Mouse (Mus musculus) limb, embryonic 15.5 days (tissue): ENCODE results near the gene Hnrnpl. TPM values are rescaled to one million over a fixed set of nuclear protein-coding genes. Genes with fewer than 3 reads are reported as not detected.

Experiments
- ATAC-seq: fragments of 200-750 bp; cut with Nextera tagmentation; 2 replicates; pipeline ENCODE4 v1.8.0; 2017; ENCODE audit warnings: low read depth, moderate TSS enrichment; ENCODE audit not compliant: insufficient number of reproducible peaks, low FRiP score, low TSS enrichment
- H3K27ac ChIP-seq: fragments of 300-500 bp; sonication (generic); 2 replicates; pipeline ENCODE4 v1.5.1; 2015; ENCODE audit warnings: moderate library complexity, mild to moderate bottlenecking, inconsistent platforms
- H3K27me3 ChIP-seq: fragments of 300-500 bp; sonication (generic); 2 replicates; pipeline ENCODE4 v1.6.1; 2015; ENCODE audit warnings: inconsistent platforms
- H3K36me3 ChIP-seq: fragments of 300-500 bp; sonication (generic); 2 replicates; pipeline ENCODE4 v1.6.1; 2015; ENCODE audit warnings: inconsistent platforms
- H3K4me1 ChIP-seq: fragments of 300-500 bp; sonication (generic); 2 replicates; pipeline ENCODE4 v1.6.1; 2015; ENCODE audit warnings: inconsistent platforms
- H3K4me2 ChIP-seq: fragments of 300-500 bp; sonication (generic); 2 replicates; pipeline ENCODE4 v1.6.1; 2015; ENCODE audit warnings: mild to moderate bottlenecking, inconsistent platforms
- H3K4me3 ChIP-seq: fragments of 300-500 bp; sonication (generic); 2 replicates; pipeline ENCODE4 v1.5.1; 2015; ENCODE audit warnings: mild to moderate bottlenecking, inconsistent platforms
- H3K9ac ChIP-seq: fragments of 300-500 bp; sonication (generic); 2 replicates; pipeline ENCODE4 v1.6.1; 2015; ENCODE audit warnings: inconsistent platforms
- H3K9me3 ChIP-seq: fragments of 300-500 bp; sonication (generic); 2 replicates; pipeline ENCODE4 v1.6.1; 2016; ENCODE audit warnings: inconsistent platforms
- WGBS: fragments of 180-500 bp; shearing (Covaris S2); methylation state at CpG from one replicate; pipeline ENCODE4 v1.1.7; 2015; 5-methylcytosine and 5-hydroxymethylcytosine counted together
- polyA plus RNA-seq: library from polyadenylated mRNA; unstranded; fragments of >200 nt; fragmentation: Nextera tagmentation; extraction: Ambion mirVana; gene quantifications from 2 replicates; pipeline ENCODE4 v1.2.1, GENCODE M21; 2015

Gene Hnrnpl
- 201 and 221 TPM in 2 replicates for polyA plus RNA-seq

DNA sequence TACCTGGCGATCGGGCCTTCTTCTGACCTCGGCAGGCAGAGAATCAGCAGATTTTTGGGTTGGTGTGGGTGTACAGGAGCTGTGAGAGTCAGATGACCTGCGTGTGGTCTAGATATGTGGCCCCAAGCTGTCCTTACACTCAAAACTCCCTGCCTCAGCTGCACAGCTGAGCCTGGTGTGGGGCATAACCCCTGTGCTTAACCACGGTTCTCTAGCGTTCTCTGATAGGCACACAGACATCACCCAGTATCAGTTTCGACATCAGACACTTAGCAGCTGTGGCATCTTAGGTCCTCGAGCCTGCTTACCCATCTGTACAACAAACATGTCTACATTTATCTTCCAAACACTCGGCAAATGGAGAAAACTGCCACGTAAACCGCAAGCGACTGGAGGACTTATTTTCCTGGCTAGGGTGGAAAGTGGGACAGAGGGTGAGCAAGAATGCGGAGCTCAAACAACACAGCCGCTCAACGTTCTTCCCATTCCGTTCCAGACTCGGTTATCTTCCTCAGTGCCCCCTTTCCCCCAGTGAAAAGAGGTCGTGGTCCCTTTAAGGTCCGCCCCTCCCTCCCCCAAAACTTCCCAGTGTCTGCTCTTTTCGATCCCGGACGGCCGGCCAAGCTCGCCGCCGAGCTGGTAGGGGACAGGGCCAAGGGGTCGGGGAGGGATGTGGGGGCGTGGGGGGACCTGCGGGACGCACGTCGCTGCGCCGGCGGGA lies at the start of gene Hnrnpl:
TSS of gene Hnrnpl (plus strand) at position 321 of the 721 bp plus-strand sequence.
- H3K4me2 ChIP-seq = peak within 1 kb of the TSS; percentile 90
- peak within 1 kb of the TSS; percentile 76 for H3K4me3 ChIP-seq
- ATAC-seq = peak; percentile 22
- peaks cover 34% of the 10 kb centered on the region for H3K4me1 ChIP-seq
- no peaks in the 10 kb centered on the region for H3K9me3 ChIP-seq
- H3K27me3 ChIP-seq = no peaks in the 10 kb centered on the region
- WGBS = 2% methylated on average over 35 of the region's 35 CpGs
- peak within 1 kb of the TSS; percentile 89 for H3K9ac ChIP-seq
- peak within 1 kb of the TSS; percentile 100 for H3K27ac ChIP-seq
- H3K36me3 ChIP-seq = peaks cover 12% of the 10 kb centered on the region

DNA sequence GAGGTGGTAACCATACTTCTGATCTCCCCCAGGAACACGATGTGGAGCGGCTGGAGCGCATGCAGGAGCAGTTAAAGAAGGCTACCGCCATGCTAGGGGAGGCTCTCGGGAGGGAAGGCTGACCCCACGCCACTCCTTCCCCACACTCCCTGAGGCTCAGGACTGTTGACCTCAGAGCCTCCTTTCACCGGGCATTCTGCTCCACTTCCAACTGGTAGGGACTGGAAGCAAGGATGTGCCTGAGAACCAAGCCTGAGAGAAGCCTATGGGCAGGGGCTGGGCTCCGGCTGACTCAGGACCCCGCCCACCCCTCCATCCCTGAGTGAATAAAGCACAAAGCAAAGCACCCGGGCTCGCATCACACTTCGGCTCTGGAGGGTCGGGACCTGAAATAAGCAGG lies 49.7 kb upstream of the Hnrnpl start:
- no peak overlapping the region for H3K27ac ChIP-seq
- peaks cover 24% of the 10 kb centered on the region for H3K27me3 ChIP-seq
- whole genome bisulfite sequencing = 81% methylated on average over 13 of the region's 13 CpGs
- H3K9me3 ChIP-seq = no peaks in the 10 kb centered on the region
- no peak overlapping the region for H3K4me2 ChIP-seq
- no peak overlapping the region for H3K9ac ChIP-seq
- ATAC-seq = no peak
- peaks cover 49% of the 10 kb centered on the region for H3K36me3 ChIP-seq
- no peak overlapping the region for H3K4me3 ChIP-seq
- H3K4me1 ChIP-seq = peaks cover 12% of the 10 kb centered on the region

DNA sequence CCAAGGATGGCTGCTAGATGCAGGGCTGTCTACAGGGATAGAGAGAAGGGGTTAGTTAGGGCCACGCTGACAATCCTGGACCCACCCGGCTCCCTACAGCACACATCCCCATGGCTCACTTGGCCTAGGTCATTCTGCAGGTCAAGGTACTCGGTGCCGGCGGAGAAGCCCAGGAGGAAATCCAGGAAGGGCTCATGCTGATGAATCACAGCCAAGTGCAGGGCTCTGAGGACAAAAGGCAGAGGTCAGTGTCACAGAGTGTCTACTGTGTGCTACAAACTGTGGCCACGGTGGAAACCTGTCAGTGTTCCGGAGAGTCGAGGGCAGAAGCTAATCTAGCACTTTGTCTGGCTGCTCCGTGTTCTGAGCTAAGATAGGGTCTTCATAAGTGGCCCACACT lies 46.4 kb upstream of the Hnrnpl start:
- Histone ChIP-seq H3K4me2 (no peak overlapping the region), H3K36me3 (peaks cover 45% of the 10 kb centered on the region), H3K9me3 (no peaks in the 10 kb centered on the region), H3K27ac (no peak overlapping the region), H3K4me3 (no peak overlapping the region), H3K9ac (no peak overlapping the region), H3K27me3 (peaks cover 8% of the 10 kb centered on the region), H3K4me1 (peaks cover 9% of the 10 kb centered on the region)
- no peak for ATAC-seq
- 93% methylated on average over 9 of the region's 9 CpGs for WGBS

DNA sequence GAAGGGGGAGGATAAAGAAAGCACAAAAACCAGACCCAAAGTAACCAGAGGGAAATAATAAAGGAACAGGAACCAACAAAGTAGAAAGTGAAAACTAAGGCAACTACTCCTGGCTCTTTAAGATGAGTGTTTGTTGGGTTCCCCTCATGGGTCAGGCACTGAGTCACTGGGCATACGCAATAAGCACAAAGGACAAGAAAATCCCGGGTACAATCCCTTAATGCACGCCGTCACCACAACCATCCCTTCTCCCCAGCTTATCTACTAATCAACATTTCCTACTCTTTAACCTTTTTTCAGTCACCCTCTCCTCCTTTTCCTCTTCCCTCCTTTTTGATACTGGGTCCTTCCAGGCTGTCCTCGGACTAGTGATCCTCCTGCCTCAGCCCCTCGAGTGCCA lies 43.1 kb upstream of the Hnrnpl start:
- no peak overlapping the region for H3K9ac ChIP-seq
- 86% methylated on average over 6 of the region's 6 CpGs for WGBS
- H3K4me2 ChIP-seq = peak overlapping the region; percentile 71
- H3K9me3 ChIP-seq = no peaks in the 10 kb centered on the region
- peaks cover 20% of the 10 kb centered on the region for H3K4me1 ChIP-seq
- ATAC-seq = no peak
- H3K36me3 ChIP-seq = peaks cover 21% of the 10 kb centered on the region
- H3K4me3 ChIP-seq = peak overlapping the region; percentile 78
- H3K27ac ChIP-seq = no peak overlapping the region
- H3K27me3 ChIP-seq = no peaks in the 10 kb centered on the region

DNA sequence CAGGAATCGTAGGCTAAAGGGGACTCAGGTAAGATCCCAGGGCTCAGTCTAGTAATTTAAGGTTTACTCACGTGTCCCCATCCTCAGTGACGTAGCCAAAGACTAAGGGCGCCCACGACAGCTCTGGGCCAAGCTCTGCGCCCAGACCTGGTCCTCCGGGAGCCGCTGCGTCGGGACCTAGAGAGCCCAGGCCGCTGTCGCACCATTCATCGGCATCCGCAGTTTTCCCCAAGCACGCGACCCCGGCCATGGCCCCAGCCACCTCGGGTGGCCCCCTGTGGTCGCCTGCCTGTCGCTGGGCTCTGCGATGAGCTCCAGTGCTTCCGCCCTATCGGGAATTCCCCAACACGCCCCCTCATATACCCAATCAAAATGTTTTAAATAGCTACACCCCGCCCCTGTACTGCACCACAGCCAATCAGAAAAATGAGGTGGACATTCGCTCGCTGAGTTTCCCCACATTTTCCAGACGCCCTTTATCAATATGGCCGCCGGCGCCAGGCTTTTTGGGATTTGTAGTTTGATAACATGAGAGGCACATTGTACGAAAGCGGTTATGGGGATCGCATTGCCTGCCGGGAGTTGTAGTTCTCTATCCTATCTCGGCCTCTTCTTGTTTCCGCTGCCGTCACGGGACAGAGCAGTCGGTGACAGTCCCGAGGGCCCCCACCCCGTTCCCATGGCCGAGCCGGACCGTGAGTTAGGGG lies 42.0 kb upstream of the Hnrnpl start, which contains the start of gene Sirt2:
TSS of gene Sirt2 (plus strand) at position 563 of the 707 bp plus-strand sequence.
- H3K4me1 ChIP-seq = peaks cover 20% of the 10 kb centered on the region
- 0 out of 2 replicates have a peak within 1 kb of the TSS, but pooled peaks have one; percentile 1 for H3K27ac ChIP-seq
- under 1% methylated on average over 45 of the region's 45 CpGs for WGBS
- no peaks in the 10 kb centered on the region for H3K27me3 ChIP-seq
- peak; percentile 98 for ATAC-seq
- H3K9me3 ChIP-seq = no peaks in the 10 kb centered on the region
- H3K4me2 ChIP-seq = peak within 1 kb of the TSS; percentile 71
- H3K9ac ChIP-seq = peak within 1 kb of the TSS; percentile 58
- peak within 1 kb of the TSS; percentile 78 for H3K4me3 ChIP-seq
- peaks cover 10% of the 10 kb centered on the region for H3K36me3 ChIP-seq

DNA sequence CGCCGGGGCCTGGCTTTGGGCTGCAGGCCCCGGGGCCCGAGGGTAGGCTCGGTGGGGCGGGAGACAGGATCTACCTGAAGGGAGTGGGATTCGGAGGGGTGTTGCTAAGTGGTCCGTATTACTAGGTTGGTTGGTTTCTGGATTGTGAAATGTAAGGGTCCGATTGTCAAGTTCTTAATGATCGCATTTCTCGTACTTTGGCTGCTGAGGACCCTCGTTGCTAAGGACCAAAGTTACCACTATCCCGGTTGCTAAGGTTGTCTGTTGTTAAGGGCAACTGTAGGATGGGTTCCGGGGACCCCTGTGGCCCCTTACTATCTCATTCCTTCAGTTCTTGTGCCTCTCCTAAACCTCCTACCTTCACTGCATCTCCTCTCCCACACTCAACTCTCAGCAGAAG lies 41.4 kb upstream of the Hnrnpl start:
- H3K4me1 ChIP-seq = peaks cover 20% of the 10 kb centered on the region
- H3K27me3 ChIP-seq = no peaks in the 10 kb centered on the region
- no peaks in the 10 kb centered on the region for H3K9me3 ChIP-seq
- no peak for ATAC-seq
- WGBS = 5% methylated on average over 14 of the region's 14 CpGs
- H3K4me2 ChIP-seq = peak overlapping the region; percentile 64
- peaks cover 5% of the 10 kb centered on the region for H3K36me3 ChIP-seq
- H3K9ac ChIP-seq = peak overlapping the region; percentile 58
- no peak overlapping the region for H3K27ac ChIP-seq
- peak overlapping the region; percentile 78 for H3K4me3 ChIP-seq

DNA sequence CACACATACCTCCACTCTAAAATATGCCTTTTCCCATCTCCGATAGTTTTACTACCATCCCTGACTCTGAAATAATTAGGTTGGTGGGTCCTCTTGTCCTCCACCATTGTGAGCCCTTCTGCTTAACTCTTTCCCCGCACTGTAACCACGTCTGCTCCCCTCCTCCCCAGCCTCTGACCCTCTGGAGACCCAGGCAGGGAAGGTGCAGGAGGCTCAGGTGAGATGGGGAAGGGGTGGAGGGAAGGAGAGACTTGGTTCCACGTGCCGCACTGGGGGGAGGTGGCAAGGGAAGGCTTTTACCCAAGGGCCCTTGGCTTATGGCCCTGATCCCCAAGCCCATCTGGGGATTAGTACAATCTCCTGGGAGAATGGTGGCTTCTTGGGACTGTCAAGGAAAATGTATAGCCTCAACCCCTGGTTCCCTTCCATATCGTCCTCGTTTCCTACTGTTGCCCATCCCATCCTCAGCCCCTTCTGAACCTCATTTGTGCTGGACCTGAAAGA lies 40.8 kb upstream of the Hnrnpl start, which contains the start of gene Nfkbib:
TSS of gene Nfkbib (minus strand) at position 51 of the 504 bp plus-strand sequence.
- Histone ChIP-seq H3K4me2 (peak within 1 kb of the TSS; percentile 71), H3K27me3 (no peaks in the 10 kb centered on the region), H3K9ac (peak within 1 kb of the TSS; percentile 58), H3K4me3 (peak within 1 kb of the TSS; percentile 78), H3K36me3 (peaks cover 7% of the 10 kb centered on the region; the same call in 1 of the 2 replicates), H3K27ac (no peak within 1 kb of the TSS), H3K4me1 (peaks cover 20% of the 10 kb centered on the region), H3K9me3 (no peaks in the 10 kb centered on the region)
- no peak for ATAC-seq
- WGBS = 52% methylated on average over 7 of the region's 7 CpGs

DNA sequence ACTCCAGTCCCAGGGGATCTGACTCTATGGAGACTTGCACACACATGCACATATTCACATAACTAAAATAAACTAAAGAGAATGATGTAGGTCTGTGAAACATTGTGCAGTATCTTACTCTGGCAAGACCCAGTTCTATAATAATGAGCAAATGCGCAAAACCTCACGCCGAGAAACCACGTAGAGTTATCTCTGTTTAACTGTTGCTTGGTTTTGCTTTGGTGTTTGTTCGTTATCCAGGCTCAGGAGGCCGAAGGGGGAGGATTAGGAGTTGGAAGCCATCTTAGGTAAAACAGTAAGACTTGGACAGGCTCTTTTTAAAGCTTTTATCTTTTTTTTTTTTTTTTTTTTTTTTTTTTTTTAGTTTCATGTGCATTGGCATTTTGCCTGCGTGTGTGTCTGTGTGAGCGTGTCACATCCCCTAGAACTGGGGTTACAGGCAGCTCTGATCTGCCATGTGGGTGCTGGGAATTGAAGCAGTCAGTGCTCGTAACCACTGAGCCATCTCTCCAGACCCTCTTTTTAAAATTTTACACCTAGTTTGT lies 38.9 kb upstream of the Hnrnpl start:
- Histone ChIP-seq H3K9me3 (no peaks in the 10 kb centered on the region), H3K9ac (no peak overlapping the region), H3K4me3 (no peak overlapping the region), H3K27me3 (no peaks in the 10 kb centered on the region), H3K4me1 (peaks cover 20% of the 10 kb centered on the region), H3K27ac (no peak overlapping the region), H3K36me3 (peaks cover 16% of the 10 kb centered on the region), H3K4me2 (no peak overlapping the region)
- 86% methylated on average over 9 of the region's 9 CpGs for WGBS
- no peak for ATAC-seq

DNA sequence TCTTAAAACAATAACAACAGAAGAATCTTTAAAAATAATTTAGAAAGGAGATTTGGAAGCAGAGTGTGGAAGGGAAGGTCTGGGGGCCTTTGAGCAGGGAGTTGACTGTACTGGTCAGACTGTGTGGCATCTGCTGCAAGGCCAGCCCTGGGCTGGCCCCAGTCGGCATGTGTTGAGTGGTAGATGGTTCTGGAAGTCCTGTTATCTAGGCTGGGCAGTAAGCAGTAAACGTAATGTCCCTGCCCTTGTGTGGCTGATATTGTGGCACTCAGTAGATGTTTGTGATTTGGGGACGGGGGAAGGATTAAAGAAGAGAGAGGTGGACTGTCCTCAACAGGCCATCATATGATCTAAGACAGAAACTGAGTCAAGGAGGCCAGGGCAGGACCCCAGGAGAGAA lies 38.0 kb upstream of the Hnrnpl start:
- WGBS = 86% methylated on average over 3 of the region's 3 CpGs
- no peak for ATAC-seq

DNA sequence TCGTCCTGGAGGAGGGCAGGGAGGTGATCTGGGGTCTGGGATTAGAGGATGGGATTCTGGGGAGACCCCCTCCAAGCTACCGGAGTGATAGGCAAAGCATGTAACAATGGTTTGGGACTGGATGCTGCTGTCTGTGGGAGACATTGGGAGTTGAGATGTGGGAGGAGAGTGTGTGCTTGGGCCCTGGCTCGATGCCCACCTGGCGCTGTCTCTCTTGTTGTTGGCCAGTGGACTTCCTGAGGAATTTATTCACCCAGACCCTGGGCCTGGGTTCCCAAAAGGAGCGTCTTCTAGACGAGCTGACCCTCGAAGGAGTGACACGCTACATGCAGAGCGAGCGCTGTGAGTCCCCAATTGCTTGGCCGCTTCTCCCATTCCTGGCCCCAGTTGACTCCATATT lies 36.5 kb upstream of the Hnrnpl start:
- H3K27ac ChIP-seq = no peak overlapping the region
- ATAC-seq = no peak
- WGBS = 86% methylated on average over 11 of the region's 11 CpGs
- H3K9me3 ChIP-seq = no peaks in the 10 kb centered on the region
- H3K9ac ChIP-seq = no peak overlapping the region
- no peak overlapping the region for H3K4me3 ChIP-seq
- H3K4me1 ChIP-seq = peaks cover 10% of the 10 kb centered on the region
- no peaks in the 10 kb centered on the region for H3K27me3 ChIP-seq
- no peak overlapping the region for H3K4me2 ChIP-seq
- peaks cover 39% of the 10 kb centered on the region for H3K36me3 ChIP-seq

More for the DNA sequence above, 38.0 kb upstream of the Hnrnpl start:
- Histone ChIP-seq H3K4me2 (no peak overlapping the region), H3K9me3 (no peaks in the 10 kb centered on the region), H3K36me3 (peaks cover 24% of the 10 kb centered on the region), H3K27ac (no peak overlapping the region), H3K9ac (no peak overlapping the region), H3K4me1 (peaks cover 18% of the 10 kb centered on the region), H3K27me3 (no peaks in the 10 kb centered on the region), H3K4me3 (no peak overlapping the region)

DNA sequence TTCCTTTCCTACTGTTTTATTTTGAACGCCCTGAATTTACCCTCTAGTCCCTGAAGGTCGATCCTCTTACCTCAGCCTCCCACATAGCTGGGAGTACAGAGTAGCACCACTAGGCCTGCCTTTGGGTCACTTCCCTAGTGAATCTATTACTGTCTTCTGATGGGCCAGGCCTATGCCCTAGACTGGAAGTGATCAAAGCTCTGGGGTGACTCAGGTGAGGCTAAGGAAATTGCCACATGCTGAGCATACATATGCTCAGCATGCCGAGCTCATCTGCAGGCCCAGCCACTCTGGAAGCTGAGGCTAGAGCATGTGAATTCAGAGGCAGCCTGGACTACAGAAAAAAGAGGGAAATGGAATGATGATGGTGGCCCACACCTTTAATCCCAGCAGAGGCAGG lies 35.2 kb upstream of the Hnrnpl start:
- H3K36me3 ChIP-seq = peaks cover 47% of the 10 kb centered on the region
- 74% methylated on average over 3 of the region's 3 CpGs for WGBS
- H3K27ac ChIP-seq = no peak overlapping the region

More for the DNA sequence above, 35.2 kb upstream of the Hnrnpl start:
- Histone ChIP-seq H3K9ac (no peak overlapping the region), H3K9me3 (no peaks in the 10 kb centered on the region), H3K4me1 (no peaks in the 10 kb centered on the region; the same call in 1 of the 2 replicates), H3K27me3 (no peaks in the 10 kb centered on the region), H3K4me3 (no peak overlapping the region), H3K4me2 (no peak overlapping the region)
- no peak for ATAC-seq
